Mouse (Mus musculus): ENCODE measurements around the gene Ranbp2.

GRCm38 (mm10) chr10:58495637-58496036 lies 48.9 kb downstream of the Ranbp2 start:
- TF ChIP-seq CTCF (IDR thresholded peaks at IDR 0.05; ENCODE audit: control insufficient read depth, insufficient read depth, low read length): no peak
- TF ChIP-seq POLR2A (IDR thresholded peaks at IDR 0.05; ENCODE audit: borderline replicate concordance, control insufficient read depth, low read depth, low read length): no peak

All from bone marrow, adult 2 months (tissue).